Mouse (Mus musculus): ENCODE results near the gene Ccdc77.
"Not testable (repeated sequence)": the region's sequence is repeated elsewhere in the genome, so short reads cannot be mapped to it uniquely, and the experiment has no call there.

Ccdc77 gene

GRCm38 (mm10) chr6:120312443-120312842 is 51.7 kb downstream of the Ccdc77 start:
- DNase-seq (ENCODE audit: low spot score in 2 of 2): no peak

GRCm38 (mm10) chr6:120309787-120310186 is 54.4 kb downstream of the Ccdc77 start:
- no peak for DNase-seq (ENCODE audit: low spot score in 2 of 2)

- no peak for DNase-seq (ENCODE audit: low spot score in 2 of 2)
Measured at GRCm38 (mm10) chr6:120309338-120309737, 54.8 kb downstream of the Ccdc77 start.

GRCm38 (mm10) chr6:120306859-120307594 is 57.1 kb downstream of the Ccdc77 start:
- no peak for DNase-seq (ENCODE audit: low spot score in 2 of 2)

GRCm38 (mm10) chr6:120302755-120303316 is 61.3 kb downstream of the Ccdc77 start:
- DNase-seq (ENCODE audit: low spot score in 2 of 2): peak in 1 of 2 experiments; percentile 19

GRCm38 (mm10) chr6:120301137-120301536 is 63.0 kb downstream of the Ccdc77 start:
- DNase-seq (ENCODE audit: low spot score in 2 of 2): peak in 1 of 2 experiments; percentile 31

- DNase-seq (ENCODE audit: low spot score in 2 of 2): not testable (repeated sequence)
Measured at GRCm38 (mm10) chr6:120296589-120296988, 67.6 kb downstream of the Ccdc77 start.

- peak in 1 of 2 experiments; percentile 18 for DNase-seq (ENCODE audit: low spot score in 2 of 2)
Measured at GRCm38 (mm10) chr6:120294785-120295133, 69.4 kb downstream of the Ccdc77 start.

GRCm38 (mm10) chr6:120294056-120294784 is 70.0 kb downstream of the Ccdc77 start, which contains the start of the genes D330020A13Rik and B4galnt3:
D330020A13Rik (plus strand) TSS chr6:120294364.
B4galnt3 (minus strand) TSS chr6:120294559.
- DNase-seq (ENCODE audit: low spot score in 2 of 2): peak in 1 of 2 experiments; percentile 3

GRCm38 (mm10) chr6:120291396-120292009 is 72.7 kb downstream of the Ccdc77 start:
- DNase-seq (ENCODE audit: low spot score in 2 of 2): peak in 1 of 2 experiments; percentile 20

- no peak for DNase-seq (ENCODE audit: low spot score in 2 of 2)
Measured at GRCm38 (mm10) chr6:120289430-120289829, 74.7 kb downstream of the Ccdc77 start.

- no peak for DNase-seq (ENCODE audit: low spot score in 2 of 2)
Measured at GRCm38 (mm10) chr6:120288541-120288940, 75.6 kb downstream of the Ccdc77 start.

GRCm38 (mm10) chr6:120287279-120287678 is 76.9 kb downstream of the Ccdc77 start:
- no peak for DNase-seq (ENCODE audit: low spot score in 2 of 2)

- DNase-seq (ENCODE audit: low spot score in 2 of 2): no peak
Measured at GRCm38 (mm10) chr6:120276874-120277449, 87.2 kb downstream of the Ccdc77 start.

GRCm38 (mm10) chr6:120275301-120275700 is 88.9 kb downstream of the Ccdc77 start:
- DNase-seq (ENCODE audit: low spot score in 2 of 2): no peak

GRCm38 (mm10) chr6:120274887-120275286 is 89.3 kb downstream of the Ccdc77 start:
- no peak for DNase-seq (ENCODE audit: low spot score in 2 of 2)

All from cerebellum, postnatal 4 days (tissue).